In genomic region chr3:154551035-154551411, GRCm38 (mm10) we compare ENCODE assay signal across 18 mouse cellular contexts. TPM values are rescaled to one million over a fixed set of nuclear protein-coding genes. Genes with fewer than 3 reads are reported as not detected.
DNase-seq lines count a peak whose midpoint lies in the region; ATAC-seq and TF ChIP-seq lines count a peak whose summit lies in the region.
"Had no signal": no experiment of that assay in that cellular context is flagged by ENCODE, and none has a peak within 500 bp of the region (broad histone marks: within the 10 kb centered on the region; RNA-seq: fewer than 3 reads in every experiment).

No protein-coding gene starts in this region.

- no peaks in the 10 kb centered on the region for H3K36me3 ChIP-seq in hindbrain, embryonic 12.5 days
- H3K36me3 ChIP-seq in hindbrain, embryonic 10.5 days: no peaks in the 10 kb centered on the region
- no peaks in the 10 kb centered on the region for H3K36me3 ChIP-seq in embryonic facial prominence, embryonic 15.5 days
- no peaks in the 10 kb centered on the region for H3K36me3 ChIP-seq in hindbrain, embryonic 16.5 days (ENCODE audit: control insufficient read depth, insufficient read depth, low read length)
- H3K36me3 ChIP-seq: kidney, embryonic 15.5 days had no signal

- peaks cover 25% of the 10 kb centered on the region for H3K4me1 ChIP-seq in hindbrain, embryonic 12.5 days
- peaks cover 39% of the 10 kb centered on the region for H3K4me1 ChIP-seq in hindbrain, embryonic 10.5 days (replicated peaks)
- peaks cover 19% of the 10 kb centered on the region for H3K4me1 ChIP-seq in embryonic facial prominence, embryonic 15.5 days
- H3K4me1 ChIP-seq in hindbrain, embryonic 16.5 days (ENCODE audit: control insufficient read depth, insufficient read depth, low read depth, low read length): no peaks in the 10 kb centered on the region; the same call in 1 of the 2 replicates

- no peak overlapping the region for H3K9ac ChIP-seq in hindbrain, embryonic 12.5 days
- no peak overlapping the region for H3K9ac ChIP-seq in embryonic facial prominence, embryonic 15.5 days
- no peak overlapping the region for H3K9ac ChIP-seq in hindbrain, embryonic 16.5 days (ENCODE audit: low read depth, low read length)
- H3K9ac ChIP-seq: kidney, embryonic 15.5 days had no signal

- no peak for DNase-seq in hindbrain, embryonic 10.5 days (ENCODE audit: low spot score)
- peak; percentile 78 for DNase-seq in brain, embryonic 14.5 days (ENCODE audit: low read depth)
- no peak for DNase-seq in adrenal gland, postnatal 25 days
- DNase-seq in left cerebral cortex, adult 11 months (ENCODE audit: low spot score): no peak
- no peak for DNase-seq in urinary bladder, adult 18-20 months (ENCODE audit: low spot score in 2 of 2)
- DNase-seq: cerebellum, adult 11-12 months; heart, adult 2 months; liver; lung, adult 18-20 months; right cerebral cortex, postnatal 4 days had no signal

- H3K27me3 ChIP-seq in hindbrain, embryonic 12.5 days: peaks cover 8% of the 10 kb centered on the region; the same call in 1 of the 2 replicates
- peaks cover 38% of the 10 kb centered on the region for H3K27me3 ChIP-seq in hindbrain, embryonic 10.5 days (ENCODE audit: insufficient read depth, poor library complexity, severe bottlenecking)
- peaks cover 22% of the 10 kb centered on the region for H3K27me3 ChIP-seq in embryonic facial prominence, embryonic 15.5 days
- no peaks in the 10 kb centered on the region; the same call in 1 of the 2 replicates for H3K27me3 ChIP-seq in hindbrain, embryonic 16.5 days (replicated peaks; ENCODE audit: control insufficient read depth, insufficient read depth, low read length)

- H3K4me2 ChIP-seq in hindbrain, embryonic 12.5 days (replicated peaks): no peak overlapping the region
- no peak overlapping the region for H3K4me2 ChIP-seq in embryonic facial prominence, embryonic 15.5 days (replicated peaks)
- no peak overlapping the region for H3K4me2 ChIP-seq in hindbrain, embryonic 16.5 days (ENCODE audit: low read length)
- H3K4me2 ChIP-seq: kidney, embryonic 15.5 days had no signal

- H3K4me3 ChIP-seq in hindbrain, embryonic 12.5 days: no peak overlapping the region
- no peak overlapping the region for H3K4me3 ChIP-seq in hindbrain, embryonic 10.5 days
- no peak overlapping the region for H3K4me3 ChIP-seq in embryonic facial prominence, embryonic 15.5 days (replicated peaks)
- no peak overlapping the region for H3K4me3 ChIP-seq in hindbrain, embryonic 16.5 days (ENCODE audit: low read length)
- H3K4me3 ChIP-seq: erythroblast, embryonic 14.5 days; heart, adult 2 months; kidney, embryonic 15.5 days; layer of hippocampus, adult 2 months; myocyte had no signal

- no peak overlapping the region for H3K27ac ChIP-seq in hindbrain, embryonic 12.5 days
- H3K27ac ChIP-seq in hindbrain, embryonic 10.5 days: no peak overlapping the region
- no peak overlapping the region for H3K27ac ChIP-seq in embryonic facial prominence, embryonic 15.5 days (replicated peaks)
- no peak overlapping the region for H3K27ac ChIP-seq in hindbrain, embryonic 16.5 days (ENCODE audit: low read depth, low read length)
- H3K27ac ChIP-seq: heart, adult 2 months; kidney, embryonic 15.5 days; layer of hippocampus, adult 2 months had no signal

- 37% methylated on average over 5 of the region's 5 CpGs for WGBS in hindbrain, embryonic 12.5 days
- WGBS in hindbrain, embryonic 10.5 days: 58% methylated on average over 5 of the region's 5 CpGs
- 13% methylated on average over 5 of the region's 5 CpGs for WGBS in embryonic facial prominence, embryonic 15.5 days
- 36% methylated on average over 5 of the region's 5 CpGs for WGBS in hindbrain, embryonic 16.5 days

- no peak for TF ChIP-seq CTCF in brain, embryonic 14.5 days (IDR thresholded peaks at IDR 0.05; ENCODE audit: borderline replicate concordance, extremely low read depth, insufficient read depth, insufficient read length)

- H3K9me3 ChIP-seq in hindbrain, embryonic 12.5 days (replicated peaks): no peaks in the 10 kb centered on the region
- no peaks in the 10 kb centered on the region for H3K9me3 ChIP-seq in hindbrain, embryonic 10.5 days
- H3K9me3 ChIP-seq in embryonic facial prominence, embryonic 15.5 days (replicated peaks): no peaks in the 10 kb centered on the region
- H3K9me3 ChIP-seq in hindbrain, embryonic 16.5 days (ENCODE audit: control insufficient read depth, low read length): no peaks in the 10 kb centered on the region
- H3K9me3 ChIP-seq: kidney, embryonic 15.5 days had no signal

- TF ChIP-seq POLR2A in brain, embryonic 14.5 days (IDR thresholded peaks at IDR 0.05; ENCODE audit: borderline replicate concordance, extremely low read depth, insufficient read depth, insufficient read length, poor library complexity, severe bottlenecking): no peak

- ATAC-seq in hindbrain, embryonic 12.5 days (ENCODE audit: low FRiP score): peak; percentile 70
- ATAC-seq in embryonic facial prominence, embryonic 15.5 days (ENCODE audit: insufficient number of reproducible peaks, low FRiP score, low TSS enrichment, low read depth): peak; percentile 43; the same call in 1 of the 2 replicates
- ATAC-seq in hindbrain, embryonic 16.5 days: peak; percentile 27; the same call in 1 of the 2 replicates
- ATAC-seq: Patski had no signal

RNA-seq across cellular contexts. Expression of gene Cryz, which starts 45.5 kb away (rescaled TPM):
- polyA plus RNA-seq in hindbrain, embryonic 12.5 days (2016; fragmentation: Nextera tagmentation; extraction: Ambion mirVana): 16.6 and 18.5 TPM in 2 replicates
- 14.9 and 20.9 TPM in 2 replicates for polyA plus RNA-seq in hindbrain, embryonic 10.5 days (2016; fragmentation: Nextera tagmentation; extraction: Ambion mirVana)
- 7.6 and 8.1 TPM in 2 replicates for polyA plus RNA-seq in brain, embryonic 14.5 days (2012; rRNA removed)
- 14.3 and 15.0 TPM in 2 replicates for polyA plus RNA-seq in embryonic facial prominence, embryonic 15.5 days (2015; fragmentation: Nextera tagmentation; extraction: Ambion mirVana)
- polyA plus RNA-seq in hindbrain, embryonic 16.5 days (2015; fragmentation: Nextera tagmentation; extraction: Ambion mirVana): 10.7 and 11.9 TPM in 2 replicates
- total RNA-seq in adrenal gland, postnatal 25 days (2021): 10.9 and 18.5 TPM in 2 replicates

RNA-seq across cellular contexts. Expression of gene Tyw3, which starts 45.9 kb away (rescaled TPM):
- 11.7 and 12.7 TPM in 2 replicates for polyA plus RNA-seq in hindbrain, embryonic 12.5 days (2016; fragmentation: Nextera tagmentation; extraction: Ambion mirVana)
- 19.2 and 20.2 TPM in 2 replicates for polyA plus RNA-seq in hindbrain, embryonic 10.5 days (2016; fragmentation: Nextera tagmentation; extraction: Ambion mirVana)
- 16.5 and 17.6 TPM in 2 replicates for polyA plus RNA-seq in brain, embryonic 14.5 days (2012; rRNA removed)
- polyA plus RNA-seq in embryonic facial prominence, embryonic 15.5 days (2015; fragmentation: Nextera tagmentation; extraction: Ambion mirVana): 11.9 and 12.9 TPM in 2 replicates
- polyA plus RNA-seq in hindbrain, embryonic 16.5 days (2015; fragmentation: Nextera tagmentation; extraction: Ambion mirVana): 10.7 and 17.0 TPM in 2 replicates
- total RNA-seq in adrenal gland, postnatal 25 days (2021): 4.8 and 6.1 TPM in 2 replicates
